Mouse (Mus musculus) testis, postnatal 10 days (tissue): Measurements from ENCODE around the gene Snrpd3.

Experiments
- DNase-seq: peaks from one replicate; pipeline ENCODE4 v3.0.0; 2021; ENCODE audit warnings: low spot score

Snrpd3 gene

GRCm38 (mm10) chr10:75568029-75568428 is 50.7 kb downstream of the Snrpd3 start:
- DNase-seq = no peak

- DNase-seq = no peak
These were observed 51.1 kb downstream of the Snrpd3 start for GRCm38 (mm10) chr10:75568441-75568840.

- DNase-seq = no peak
These were observed 51.5 kb downstream of the Snrpd3 start for GRCm38 (mm10) chr10:75568851-75569250.

- no peak for DNase-seq
These were observed 53.8 kb downstream of the Snrpd3 start for GRCm38 (mm10) chr10:75570981-75571657.

- no peak for DNase-seq
These were observed 54.6 kb downstream of the Snrpd3 start for GRCm38 (mm10) chr10:75571937-75572336.

GRCm38 (mm10) chr10:75573181-75573580 is 55.8 kb downstream of the Snrpd3 start:
- DNase-seq = no peak

- no peak for DNase-seq
These were observed 56.6 kb downstream of the Snrpd3 start for GRCm38 (mm10) chr10:75573965-75574364.

GRCm38 (mm10) chr10:75579129-75579528 is 61.8 kb downstream of the Snrpd3 start:
- DNase-seq = no peak

- peak; percentile 95 for DNase-seq
These were observed 68.7 kb downstream of the Snrpd3 start for GRCm38 (mm10) chr10:75585876-75586552.

- DNase-seq = no peak
These were observed 69.2 kb downstream of the Snrpd3 start for GRCm38 (mm10) chr10:75586553-75586879.
